Mouse (Mus musculus): ENCODE results near the gene Car9. TPM values are rescaled to one million over a fixed set of nuclear protein-coding genes. Genes with fewer than 3 reads are reported as not detected.

Gene Car9
- polyA plus RNA-seq, 1 experiment from 2014 or later: 1.6 TPM

DNA sequence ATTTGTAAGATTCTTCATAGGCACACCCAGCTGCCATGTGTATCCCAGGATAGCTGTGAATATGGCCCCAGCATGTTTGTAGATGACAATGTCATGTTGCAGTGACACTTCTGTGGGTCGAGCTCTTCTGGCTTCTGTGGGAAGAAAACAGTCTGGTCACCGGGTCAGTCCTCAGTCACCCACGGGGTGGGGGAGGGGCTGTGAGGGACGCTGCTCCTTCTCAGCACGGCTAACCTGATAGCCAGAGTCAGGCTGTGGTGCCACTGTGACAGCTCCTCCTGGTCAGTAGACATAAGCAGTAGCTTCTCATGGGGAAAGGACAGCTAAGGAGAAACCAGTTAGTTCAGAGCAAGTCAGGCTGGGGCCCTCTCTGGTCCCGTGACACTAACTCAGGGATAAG is 10.2 kb upstream of the Car9 start:
- 67% methylated on average over 6 of the region's 6 CpGs for WGBS
- ATAC-seq (ENCODE audit: insufficient number of reproducible peaks, insufficient read depth, low FRiP score, low TSS enrichment): no peak
- Histone ChIP-seq H3K4me2 (replicated peaks) (no peak overlapping the region), H3K27ac (no peak overlapping the region), H3K36me3 (peaks cover 11% of the 10 kb centered on the region; the same call in 1 of the 2 replicates), H3K4me1 (peaks cover 27% of the 10 kb centered on the region), H3K9me3 (no peaks in the 10 kb centered on the region), H3K4me3 (no peak overlapping the region), H3K27me3 (no peaks in the 10 kb centered on the region), H3K9ac (no peak overlapping the region)

DNA sequence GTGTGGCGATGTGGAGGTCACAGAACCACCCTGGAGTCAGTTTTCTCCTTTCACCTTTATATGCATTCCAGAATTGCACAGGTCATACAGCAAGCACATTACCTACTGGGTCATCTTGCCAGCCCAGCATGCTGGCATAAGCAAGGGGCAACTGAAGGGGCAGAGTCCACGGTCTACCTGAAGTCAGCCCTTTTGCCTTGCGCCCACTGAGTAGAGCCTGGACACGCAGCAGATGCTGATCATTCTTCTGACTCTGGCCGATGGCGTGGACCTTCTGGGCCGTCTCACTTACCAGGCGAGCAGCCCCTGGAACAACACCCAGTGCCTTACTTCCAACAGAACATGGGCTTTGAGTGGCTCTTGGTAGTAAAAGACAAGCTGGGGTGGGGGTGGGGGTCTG is 9.4 kb upstream of the Car9 start:
- peak overlapping the region; percentile 59 for H3K4me2 ChIP-seq (replicated peaks)
- no peak overlapping the region for H3K4me3 ChIP-seq
- no peaks in the 10 kb centered on the region for H3K9me3 ChIP-seq
- peaks cover 27% of the 10 kb centered on the region for H3K4me1 ChIP-seq
- ATAC-seq (ENCODE audit: insufficient number of reproducible peaks, insufficient read depth, low FRiP score, low TSS enrichment): no peak
- no peaks in the 10 kb centered on the region for H3K27me3 ChIP-seq
- WGBS: 93% methylated on average over 8 of the region's 8 CpGs
- peaks cover 11% of the 10 kb centered on the region; the same call in 1 of the 2 replicates for H3K36me3 ChIP-seq
- H3K27ac ChIP-seq: no peak overlapping the region
- H3K9ac ChIP-seq: no peak overlapping the region

DNA sequence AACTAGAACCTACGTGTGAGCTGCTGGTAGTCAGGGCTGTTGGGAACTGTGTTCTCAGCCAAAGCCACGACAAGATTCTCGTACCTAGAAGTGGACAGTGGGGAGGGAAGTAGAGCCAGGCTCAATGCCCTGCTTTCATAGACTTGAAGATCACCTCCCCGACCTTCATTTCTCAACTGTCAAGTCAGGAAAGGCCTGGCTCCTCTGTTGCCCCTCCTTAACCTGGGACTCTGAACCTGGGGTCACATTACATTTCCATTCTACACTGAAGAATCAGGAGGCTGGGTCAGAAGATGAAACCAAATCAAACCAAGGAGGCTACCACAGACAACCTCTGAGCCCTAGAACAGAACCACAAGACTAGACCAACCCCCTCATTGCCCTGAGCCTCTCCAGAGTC is 8.8 kb upstream of the Car9 start:
- Histone ChIP-seq H3K9me3 (no peaks in the 10 kb centered on the region), H3K4me3 (peak overlapping the region; percentile 56), H3K27me3 (no peaks in the 10 kb centered on the region), H3K4me2 (replicated peaks) (peak overlapping the region; percentile 59), H3K27ac (no peak overlapping the region), H3K9ac (0 out of 2 replicates have a peak overlapping the region, but pooled peaks have one; percentile 20), H3K4me1 (peaks cover 27% of the 10 kb centered on the region), H3K36me3 (peaks cover 11% of the 10 kb centered on the region; the same call in 1 of the 2 replicates)
- 77% methylated on average over 4 of the region's 4 CpGs for WGBS
- no peak for ATAC-seq (ENCODE audit: insufficient number of reproducible peaks, insufficient read depth, low FRiP score, low TSS enrichment)

DNA sequence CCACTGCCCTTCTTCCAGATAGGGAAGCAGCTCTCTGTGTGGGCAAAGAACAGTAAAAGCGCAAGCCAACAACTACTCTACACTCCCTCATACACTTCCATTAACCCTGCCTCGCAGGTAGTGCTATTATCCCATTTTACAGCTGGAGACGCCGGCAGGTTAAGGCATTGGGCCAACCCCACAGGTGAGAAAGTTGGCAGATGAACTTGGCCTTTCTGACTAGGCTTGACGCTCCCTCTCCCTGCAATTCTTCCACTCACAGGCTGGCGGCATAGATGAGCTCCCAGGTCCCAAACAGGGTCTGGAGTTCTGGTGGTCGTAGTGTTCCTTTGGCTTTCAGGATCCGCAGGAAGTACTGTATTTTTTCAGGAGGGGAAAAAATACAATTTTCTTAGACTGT is 7.8 kb upstream of the Car9 start:
- H3K36me3 ChIP-seq: peaks cover 11% of the 10 kb centered on the region; the same call in 1 of the 2 replicates
- ATAC-seq (ENCODE audit: insufficient number of reproducible peaks, insufficient read depth, low FRiP score, low TSS enrichment): no peak
- H3K4me2 ChIP-seq (replicated peaks): peak overlapping the region; percentile 59
- WGBS: 18% methylated on average over 8 of the region's 8 CpGs
- H3K27me3 ChIP-seq: no peaks in the 10 kb centered on the region
- no peaks in the 10 kb centered on the region for H3K9me3 ChIP-seq
- peaks cover 27% of the 10 kb centered on the region for H3K4me1 ChIP-seq
- H3K4me3 ChIP-seq: peak overlapping the region; percentile 56
- H3K27ac ChIP-seq: no peak overlapping the region
- H3K9ac ChIP-seq: peak overlapping the region; percentile 58; the same call in 1 of the 2 replicates

DNA sequence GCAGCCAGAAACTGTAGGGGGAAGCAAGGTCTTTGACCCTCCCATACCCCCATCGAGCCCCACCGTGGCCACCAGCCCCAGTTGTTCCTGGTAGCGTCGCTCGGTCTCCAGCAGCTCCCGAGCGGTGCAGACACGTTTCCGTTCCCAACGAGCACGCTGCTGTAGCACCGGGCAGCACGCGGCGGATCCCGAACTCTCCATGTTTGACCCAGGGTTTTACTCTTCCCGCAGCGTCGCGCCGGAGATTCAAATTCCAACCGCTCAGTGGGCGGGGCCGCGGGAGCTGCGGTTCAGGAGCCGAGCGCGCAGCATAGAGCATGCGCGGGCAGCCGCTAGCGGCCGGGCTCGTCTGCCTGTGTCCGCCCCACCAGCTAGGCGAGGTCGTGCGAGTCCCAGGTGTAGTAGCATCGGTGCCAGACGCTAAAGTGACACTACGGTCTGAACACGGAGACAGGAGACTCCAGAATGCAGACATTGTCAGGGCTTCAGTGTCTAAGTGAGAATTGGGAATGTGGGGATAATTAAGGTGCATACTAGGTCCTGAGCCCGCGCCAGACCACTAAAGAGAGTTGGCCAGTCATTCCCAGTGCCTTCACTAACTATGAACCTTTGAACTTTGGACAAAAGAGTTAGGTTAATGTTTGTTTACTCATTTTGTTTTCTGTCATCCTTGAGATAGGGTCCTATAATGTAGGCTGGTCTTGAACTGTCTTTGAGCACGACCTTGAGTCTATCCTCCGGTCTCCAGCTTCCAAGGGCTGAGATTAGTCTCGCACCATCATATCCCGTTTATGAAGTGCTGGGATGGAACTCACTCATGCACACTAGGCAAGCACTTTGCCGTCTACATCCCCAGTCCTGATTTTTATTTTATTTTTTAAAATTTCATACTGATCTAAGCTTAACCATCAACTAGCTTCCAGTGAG is 7.1 kb upstream of the Car9 start, which contains the start of gene Arhgef39:
Gene Arhgef39 (minus strand): TSS at position 289 of the 927 bp plus-strand sequence.
- 7% methylated on average over 50 of the region's 50 CpGs for WGBS
- H3K27me3 ChIP-seq: no peaks in the 10 kb centered on the region

DNA sequence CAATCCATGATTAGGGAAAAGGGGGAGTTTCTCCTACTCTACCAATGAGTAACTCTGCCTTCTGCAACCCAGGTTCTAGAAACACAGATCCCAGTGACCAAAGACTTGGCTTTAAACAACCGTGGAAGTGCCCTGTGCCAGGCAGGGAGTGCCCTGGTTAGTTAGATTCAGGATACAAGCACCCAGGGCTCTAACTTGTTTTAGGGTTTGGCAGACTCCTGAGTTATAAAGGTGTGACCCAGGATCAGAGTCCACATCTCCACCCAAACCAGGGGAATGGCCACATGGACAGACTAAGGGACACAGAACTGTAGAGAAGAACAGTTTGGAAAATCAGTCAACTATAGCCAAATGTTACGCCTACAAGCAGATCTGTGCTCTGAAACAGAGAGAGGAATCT is 3.7 kb upstream of the Car9 start:
- Histone ChIP-seq H3K27ac (no peak overlapping the region), H3K9me3 (no peaks in the 10 kb centered on the region), H3K4me2 (replicated peaks) (no peak overlapping the region), H3K4me1 (peaks cover 15% of the 10 kb centered on the region), H3K36me3 (no peaks in the 10 kb centered on the region), H3K27me3 (peaks cover 17% of the 10 kb centered on the region; the same call in 1 of the 2 replicates), H3K9ac (no peak overlapping the region), H3K4me3 (no peak overlapping the region)
- 75% methylated on average over 2 of the region's 2 CpGs for WGBS
- no peak for ATAC-seq (ENCODE audit: insufficient number of reproducible peaks, insufficient read depth, low FRiP score, low TSS enrichment)

More for the DNA sequence above, 7.1 kb upstream of the Car9 start, which contains the start of gene Arhgef39:
- Histone ChIP-seq H3K4me1 (peaks cover 23% of the 10 kb centered on the region), H3K4me2 (replicated peaks) (peak within 1 kb of the TSS; percentile 59), H3K9ac (peak within 1 kb of the TSS; percentile 58), H3K4me3 (peak within 1 kb of the TSS; percentile 56), H3K36me3 (peaks cover 11% of the 10 kb centered on the region; the same call in 1 of the 2 replicates), H3K9me3 (no peaks in the 10 kb centered on the region), H3K27ac (no peak within 1 kb of the TSS)
- peak; percentile 84 for ATAC-seq (ENCODE audit: insufficient number of reproducible peaks, insufficient read depth, low FRiP score, low TSS enrichment)

DNA sequence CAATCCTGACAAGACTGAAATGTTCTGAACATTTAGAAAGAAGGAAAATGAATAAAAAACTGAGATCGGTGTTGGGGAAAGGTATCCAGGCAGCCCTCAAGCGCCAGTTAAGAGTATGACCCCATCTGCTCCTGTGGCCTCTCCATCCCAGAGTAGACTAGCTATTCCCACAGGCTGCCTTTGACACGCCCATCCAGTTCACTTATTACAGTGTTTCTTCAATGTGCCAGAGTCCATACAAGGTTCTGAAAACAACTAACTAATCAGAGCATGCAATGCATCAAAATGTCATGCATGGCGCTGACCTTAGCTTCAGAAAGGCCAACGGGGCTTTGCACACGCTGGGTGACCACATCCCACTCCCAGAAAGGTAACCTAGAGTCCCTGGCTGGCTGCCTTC is 3.3 kb upstream of the Car9 start:
- Histone ChIP-seq H3K4me2 (replicated peaks) (no peak overlapping the region), H3K9me3 (no peaks in the 10 kb centered on the region), H3K4me3 (no peak overlapping the region), H3K27me3 (peaks cover 17% of the 10 kb centered on the region; the same call in 1 of the 2 replicates), H3K9ac (no peak overlapping the region), H3K4me1 (peaks cover 15% of the 10 kb centered on the region), H3K27ac (no peak overlapping the region), H3K36me3 (no peaks in the 10 kb centered on the region)
- WGBS: 82% methylated on average over 6 of the region's 6 CpGs
- ATAC-seq (ENCODE audit: insufficient number of reproducible peaks, insufficient read depth, low FRiP score, low TSS enrichment): no peak

DNA sequence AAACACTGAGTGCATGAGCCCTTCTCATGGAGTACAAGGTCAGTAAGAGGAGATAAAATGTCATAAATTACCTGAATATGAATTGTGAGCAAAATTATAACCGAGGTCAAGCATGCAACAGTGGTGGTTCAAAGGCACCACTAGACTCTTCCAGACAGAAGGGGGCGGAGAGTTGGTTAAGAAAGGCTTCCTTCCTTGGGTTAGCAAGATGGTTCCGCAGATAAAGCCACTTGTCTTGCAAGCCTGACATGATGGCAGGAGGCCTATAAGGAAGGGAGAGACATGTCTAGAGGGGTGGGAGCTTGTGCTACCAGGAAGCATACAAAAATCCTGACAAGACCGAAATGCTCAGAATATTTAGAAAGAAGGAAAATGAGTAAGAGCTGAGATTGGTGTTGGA is 2.5 kb upstream of the Car9 start:
- Histone ChIP-seq H3K9ac (no peak overlapping the region), H3K9me3 (no peaks in the 10 kb centered on the region), H3K27ac (no peak overlapping the region), H3K36me3 (no peaks in the 10 kb centered on the region), H3K27me3 (peaks cover 17% of the 10 kb centered on the region; the same call in 1 of the 2 replicates), H3K4me3 (no peak overlapping the region), H3K4me1 (peaks cover 17% of the 10 kb centered on the region), H3K4me2 (replicated peaks) (no peak overlapping the region)
- ATAC-seq (ENCODE audit: insufficient number of reproducible peaks, insufficient read depth, low FRiP score, low TSS enrichment): no peak
- WGBS: 81% methylated on average over 4 of the region's 4 CpGs

DNA sequence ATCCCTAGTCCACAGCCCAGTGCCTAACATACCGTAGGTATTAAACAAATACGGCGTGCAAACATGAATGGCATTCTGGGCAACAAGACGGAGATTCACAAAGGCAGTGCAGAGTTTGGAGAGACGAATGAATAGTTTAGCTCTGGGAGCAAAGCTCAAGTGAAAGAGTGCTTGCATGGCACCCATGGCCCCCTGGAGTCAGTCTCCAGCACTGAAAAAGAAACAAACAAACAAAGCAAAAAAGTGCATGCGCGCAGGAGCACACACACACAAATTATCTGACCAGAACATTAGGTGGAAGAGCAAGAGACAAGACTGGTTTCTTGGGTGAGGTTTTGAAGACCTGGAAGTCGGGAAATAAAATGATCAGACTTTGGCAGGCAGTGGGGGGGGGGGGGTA is 692 bp upstream of the Car9 start:
- ATAC-seq (ENCODE audit: insufficient number of reproducible peaks, insufficient read depth, low FRiP score, low TSS enrichment): no peak
- H3K4me3 ChIP-seq: no peak overlapping the region
- H3K27ac ChIP-seq: no peak overlapping the region
- WGBS: 82% methylated on average over 8 of the region's 8 CpGs
- no peak overlapping the region for H3K4me2 ChIP-seq (replicated peaks)
- H3K36me3 ChIP-seq: no peaks in the 10 kb centered on the region
- H3K9ac ChIP-seq: no peak overlapping the region
- H3K9me3 ChIP-seq: no peaks in the 10 kb centered on the region
- H3K4me1 ChIP-seq: peaks cover 19% of the 10 kb centered on the region
- peaks cover 17% of the 10 kb centered on the region; the same call in 1 of the 2 replicates for H3K27me3 ChIP-seq

DNA sequence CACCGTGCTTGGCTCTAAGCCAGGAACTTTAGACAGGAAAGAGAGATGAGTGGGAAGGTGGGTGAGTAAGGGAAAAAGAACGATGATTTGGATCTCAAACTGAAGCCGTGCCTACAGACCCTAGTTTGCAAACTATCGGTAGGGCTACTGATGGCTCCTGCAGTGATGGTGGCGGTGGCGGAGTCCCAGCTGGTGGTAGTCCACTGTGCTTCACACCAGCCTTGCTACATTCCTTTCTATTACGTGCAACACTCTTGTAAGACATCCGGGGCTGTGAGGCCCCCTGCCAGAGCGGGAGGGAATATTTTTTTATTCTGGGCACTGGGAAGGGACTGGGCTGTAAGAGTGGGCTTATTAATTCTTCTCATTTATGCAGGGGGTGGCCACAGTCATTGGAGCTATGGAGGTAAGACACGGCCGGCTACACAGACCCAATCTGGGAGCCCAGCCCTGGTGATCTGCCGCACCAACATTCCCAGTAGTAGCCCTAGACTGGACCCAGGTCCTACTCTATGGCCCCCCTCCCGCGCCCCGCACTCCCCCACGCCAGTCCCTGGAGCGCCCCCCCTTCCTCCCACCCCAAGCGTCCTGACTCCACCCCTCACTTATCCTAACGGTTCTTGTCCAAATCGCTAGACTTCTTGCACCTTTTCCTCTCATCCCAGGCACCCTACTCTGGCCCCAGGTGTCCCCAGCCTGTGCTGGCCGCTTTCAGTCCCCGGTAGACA is 1.3 kb downstream of the Car9 start:
- H3K9me3 ChIP-seq: no peaks in the 10 kb centered on the region
- ATAC-seq (ENCODE audit: insufficient number of reproducible peaks, insufficient read depth, low FRiP score, low TSS enrichment): peak; percentile 28
- H3K9ac ChIP-seq: peak overlapping the region; percentile 35; the same call in 1 of the 2 replicates
- peaks cover 23% of the 10 kb centered on the region for H3K4me1 ChIP-seq
- peaks cover 17% of the 10 kb centered on the region; the same call in 1 of the 2 replicates for H3K27me3 ChIP-seq
- no peak overlapping the region for H3K27ac ChIP-seq
- no peaks in the 10 kb centered on the region for H3K36me3 ChIP-seq
- WGBS: 12% methylated on average over 22 of the region's 22 CpGs
- H3K4me3 ChIP-seq: peak overlapping the region; percentile 39
- H3K4me2 ChIP-seq (replicated peaks): peak overlapping the region; percentile 58

DNA sequence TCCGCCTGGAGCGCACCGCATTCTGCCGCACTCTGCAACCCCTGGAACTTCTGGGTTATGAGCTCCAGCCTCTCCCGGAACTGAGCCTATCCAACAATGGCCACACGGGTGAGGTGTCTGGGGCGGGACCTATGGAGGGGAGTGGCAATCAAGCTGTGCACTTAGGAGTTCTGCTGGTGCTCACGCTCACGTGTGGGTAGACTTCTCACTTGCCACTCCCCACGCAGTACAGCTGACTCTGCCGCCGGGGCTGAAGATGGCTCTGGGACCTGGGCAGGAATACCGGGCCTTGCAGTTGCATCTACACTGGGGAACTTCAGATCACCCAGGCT is 1.9 kb downstream of the Car9 start:
- no peaks in the 10 kb centered on the region for H3K36me3 ChIP-seq
- peaks cover 23% of the 10 kb centered on the region for H3K4me1 ChIP-seq
- peaks cover 17% of the 10 kb centered on the region; the same call in 1 of the 2 replicates for H3K27me3 ChIP-seq
- H3K4me2 ChIP-seq (replicated peaks): peak overlapping the region; percentile 58
- WGBS: 9% methylated on average over 13 of the region's 13 CpGs
- ATAC-seq (ENCODE audit: insufficient number of reproducible peaks, insufficient read depth, low FRiP score, low TSS enrichment): peak; percentile 66
- no peak overlapping the region for H3K27ac ChIP-seq
- H3K4me3 ChIP-seq: peak overlapping the region; percentile 39
- H3K9ac ChIP-seq: peak overlapping the region; percentile 35; the same call in 1 of the 2 replicates
- no peaks in the 10 kb centered on the region for H3K9me3 ChIP-seq
